Mouse (Mus musculus) C2C12 (cell line): Measurements from ENCODE around the gene Gde1.

Source experiments
- CEBPB ChIP-seq: IDR thresholded peaks from one replicate; pipeline ENCODE4 v1.6.1; 2011; ENCODE audit warnings: low read depth, mild to moderate bottlenecking, control low read depth, moderate library complexity
- CTCF ChIP-seq: IDR thresholded peaks from one replicate; pipeline ENCODE4 v1.5.1; 2011; ENCODE audit not compliant: control insufficient read depth, insufficient read depth, insufficient read length
- MAX ChIP-seq: IDR thresholded peaks from one replicate; pipeline ENCODE4 v1.6.1; 2011; ENCODE audit warnings: mild to moderate bottlenecking, control low read depth
- MYOD1 ChIP-seq: IDR thresholded peaks from one replicate; pipeline ENCODE4 v1.6.1; 2011; ENCODE audit warnings: low read depth; ENCODE audit not compliant: control insufficient read depth, insufficient read length
- MYOG ChIP-seq: IDR thresholded peaks from one replicate; pipeline ENCODE4 v1.6.1; 2011; ENCODE audit not compliant: control insufficient read depth, insufficient read length; ENCODE audit errors: extremely low read depth
- USF1 ChIP-seq: IDR thresholded peaks from one replicate; pipeline ENCODE4 v1.6.1; 2011; ENCODE audit warnings: low read depth, mild to moderate bottlenecking, control low read depth, moderate library complexity

DNA sequence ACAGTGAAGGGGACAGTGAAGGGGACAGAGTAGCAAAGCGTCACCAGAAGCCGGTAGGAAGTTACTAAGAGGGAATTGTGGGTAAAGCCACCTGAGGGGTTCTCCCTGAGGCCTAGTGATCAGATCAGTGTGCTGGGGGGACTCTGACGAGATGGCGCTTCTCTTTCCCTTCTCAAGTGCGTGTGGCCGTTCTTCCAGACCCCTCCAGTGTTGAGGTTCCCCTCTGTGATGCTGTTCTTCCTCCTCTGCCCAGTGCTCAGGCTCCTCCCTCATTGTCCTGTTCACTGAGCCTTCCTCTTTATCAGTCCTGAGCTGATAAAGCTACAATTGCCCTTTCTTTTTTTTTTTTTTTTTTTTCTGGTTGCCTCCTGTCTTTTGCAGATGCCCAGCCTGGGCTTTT is 36.7 kb upstream of the Gde1 start:
- TF ChIP-seq CTCF (no peak), MAX (no peak), MYOD1 (no peak), MYOG (no peak), USF1 (no peak), CEBPB (no peak)
